Mouse (Mus musculus) kidney, postnatal 4 days (tissue): ENCODE data around the gene Tmem219.
A peak's percentile ranks its signal among the peaks of the same experiment; 100 is the strongest.

Source experiments
- DNase-seq, 2 experiments: peaks; one replicate each; pipeline ENCODE4 v3.0.0; 2021; ENCODE audit warnings: mixed read lengths in 2 of 2

Gene Tmem219

GRCm38 (mm10) chr7:126922624-126923060 is at the start of gene Tmem219:
TSS of gene Tmem219 (minus strand) at chr7:126922917.
- DNase-seq, result peak; percentile 77 to 85

- DNase-seq, result no peak
These were observed 44.6 kb upstream of the Tmem219 start for GRCm38 (mm10) chr7:126967361-126967760.

- DNase-seq, result no peak
These were observed 42.9 kb upstream of the Tmem219 start for GRCm38 (mm10) chr7:126965568-126965967.

GRCm38 (mm10) chr7:126963548-126964286 is 41.0 kb upstream of the Tmem219 start:
- peak; percentile 72 to 78 for DNase-seq

- no peak for DNase-seq
These were observed 39.2 kb upstream of the Tmem219 start for GRCm38 (mm10) chr7:126961965-126962364.

- DNase-seq, result no peak
These were observed 38.4 kb upstream of the Tmem219 start for GRCm38 (mm10) chr7:126961095-126961494.

GRCm38 (mm10) chr7:126959780-126960179 is 37.1 kb upstream of the Tmem219 start:
- DNase-seq, result no peak

GRCm38 (mm10) chr7:126955125-126955524 is 32.4 kb upstream of the Tmem219 start:
- no peak for DNase-seq

- DNase-seq, result no peak
These were observed 29.9 kb upstream of the Tmem219 start for GRCm38 (mm10) chr7:126952646-126953045.

GRCm38 (mm10) chr7:126951741-126952140 is 29.0 kb upstream of the Tmem219 start:
- no peak for DNase-seq

GRCm38 (mm10) chr7:126950647-126951615 is 28.2 kb upstream of the Tmem219 start:
- no peak for DNase-seq

GRCm38 (mm10) chr7:126949793-126950646 is 27.3 kb upstream of the Tmem219 start, which contains the start of gene Sez6l2:
TSS of gene Sez6l2 (plus strand) at chr7:126950563.
- peak; percentile 97 to 98 for DNase-seq

- DNase-seq, result no peak
These were observed 26.7 kb upstream of the Tmem219 start, which contains the start of gene Asphd1 for GRCm38 (mm10) chr7:126949403-126949792. TSS of gene Asphd1 (minus strand) at chr7:126949582.

- DNase-seq, result no peak
These were observed 25.9 kb upstream of the Tmem219 start for GRCm38 (mm10) chr7:126948626-126949025.

GRCm38 (mm10) chr7:126946530-126946929 is 23.8 kb upstream of the Tmem219 start:
- DNase-seq, result peak; percentile 67 to 75

GRCm38 (mm10) chr7:126941801-126942200 is 19.1 kb upstream of the Tmem219 start:
- no peak for DNase-seq

- no peak for DNase-seq
These were observed 18.5 kb upstream of the Tmem219 start for GRCm38 (mm10) chr7:126941171-126941570.

GRCm38 (mm10) chr7:126932652-126933051 is 9.9 kb upstream of the Tmem219 start:
- DNase-seq, result no peak

GRCm38 (mm10) chr7:126929046-126929445 is 6.3 kb upstream of the Tmem219 start:
- DNase-seq, result no peak

GRCm38 (mm10) chr7:126928384-126929037 is 5.8 kb upstream of the Tmem219 start, which contains the start of gene Kctd13:
TSS of gene Kctd13 (plus strand) at chr7:126928879.
- DNase-seq, result peak; percentile 95 to 97

- DNase-seq, result no peak
These were observed 3.6 kb upstream of the Tmem219 start for GRCm38 (mm10) chr7:126926299-126926698.

GRCm38 (mm10) chr7:126923999-126924398 is 1.3 kb upstream of the Tmem219 start:
- no peak for DNase-seq
